9 mouse cellular contexts compared by ENCODE assay signal in the genomic region with DNA sequence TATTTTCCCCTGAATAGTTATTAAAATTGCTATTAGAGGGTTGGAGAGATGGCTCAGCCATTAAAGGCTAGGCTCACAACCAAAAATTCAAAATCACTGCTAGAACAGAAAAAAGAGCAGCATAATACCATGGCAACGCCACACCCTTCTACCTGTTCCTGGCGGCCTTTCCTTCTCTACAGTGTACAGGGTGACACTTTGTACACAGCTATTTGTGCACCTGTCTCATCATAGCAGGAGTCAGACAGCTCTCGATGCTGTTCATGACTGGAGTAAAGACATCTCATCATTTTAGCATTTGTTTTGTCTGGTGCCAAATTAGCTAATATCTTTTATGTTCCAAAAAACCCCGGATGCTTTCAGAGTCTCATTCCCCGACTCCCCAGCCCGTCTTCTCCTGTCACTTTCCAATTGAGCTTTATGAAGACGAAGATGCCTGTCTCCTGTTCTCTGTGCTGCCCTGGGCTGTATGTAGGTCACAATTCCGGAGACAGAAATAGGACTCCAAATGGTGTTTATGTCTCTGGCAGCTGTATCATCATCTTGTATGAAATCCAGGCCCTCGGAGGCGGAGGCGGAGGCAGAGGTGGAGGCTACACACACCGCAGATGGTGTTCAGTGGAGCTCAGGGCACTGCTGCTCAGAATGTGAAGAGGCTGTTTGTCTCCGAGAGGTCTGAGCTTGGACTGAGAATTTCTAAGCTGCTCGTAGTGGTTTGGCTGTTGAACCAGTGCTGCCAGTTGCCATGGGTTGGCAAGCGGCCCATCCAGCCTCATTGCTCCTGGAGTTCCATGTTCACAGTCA.
DNase-seq lines count a peak whose midpoint lies in the region; ATAC-seq and TF ChIP-seq lines count a peak whose summit lies in the region.
"Had no signal": no experiment of that assay in that cellular context is flagged by ENCODE, and none has a peak within 500 bp of the region (broad histone marks: within the 10 kb centered on the region; RNA-seq: fewer than 3 reads in every experiment).

No protein-coding gene starts in this region.

- H3K4me2 ChIP-seq in kidney, postnatal 0 days (ENCODE audit: low read length) = no peak overlapping the region

- ATAC-seq in kidney, postnatal 0 days (replicated peaks; ENCODE audit: low FRiP score, low read depth) = no peak
- ATAC-seq in CD4-positive, CD25-positive, alpha-beta regulatory T cell, adult 4 months = no peak

- H3K9ac ChIP-seq in kidney, postnatal 0 days (ENCODE audit: low read depth, low read length) = no peak overlapping the region
- H3K9ac ChIP-seq: liver, embryonic 14.5 days had no signal

- no peak for TF ChIP-seq CTCF in kidney, postnatal 0 days (IDR thresholded peaks at IDR 0.05; ENCODE audit: low read depth)

- no peaks in the 10 kb centered on the region for H3K27me3 ChIP-seq in kidney, postnatal 0 days (ENCODE audit: insufficient read depth, low read length)

- no peaks in the 10 kb centered on the region for H3K36me3 ChIP-seq in kidney, postnatal 0 days (ENCODE audit: insufficient read depth, low read length)

- H3K4me1 ChIP-seq in kidney, postnatal 0 days (replicated peaks; ENCODE audit: insufficient read depth, low read length) = no peaks in the 10 kb centered on the region

- DNase-seq in kidney, postnatal 0 days (ENCODE audit: low spot score) = peak; percentile 16
- no peak for DNase-seq in kidney, adult 18-20 months
- peak; percentile 48 to 63 for DNase-seq in frontal cortex, postnatal 25 days (ENCODE audit: low spot score in 2 of 2)
- DNase-seq in left cerebral cortex, adult 8-10 months (ENCODE audit: low spot score in 2 of 2) = peak; percentile 58 to 92
- peak; percentile 80 to 82 for DNase-seq in right cerebral cortex, postnatal 10 days (ENCODE audit: low spot score in 2 of 2)
- no peak for DNase-seq in spleen, adult 18-20 months
- DNase-seq in urinary bladder, adult 18-20 months (ENCODE audit: low spot score in 2 of 2) = no peak

- H3K27ac ChIP-seq in kidney, postnatal 0 days = no peak overlapping the region
- H3K27ac ChIP-seq: liver, embryonic 14.5 days had no signal

- H3K4me3 ChIP-seq in kidney, postnatal 0 days (replicated peaks; ENCODE audit: low read depth, low read length) = no peak overlapping the region

- 65% methylated on average over 15 of the region's 15 CpGs for WGBS in kidney, postnatal 0 days

- no peaks in the 10 kb centered on the region for H3K9me3 ChIP-seq in kidney, postnatal 0 days (replicated peaks; ENCODE audit: low read length)

Comparison
In these comparisons a context has a peak if more than half of its experiments do, and no peak if none do; other contexts are left out.
1. DNase-seq: peak in kidney, postnatal 0 days (single experiment), frontal cortex, postnatal 25 days (2 of 2), left cerebral cortex, adult 8-10 months (2 of 2) and right cerebral cortex, postnatal 10 days (2 of 2); none in kidney, adult 18-20 months (single experiment), spleen, adult 18-20 months (0 of 2) and urinary bladder, adult 18-20 months (0 of 2).